Mouse (Mus musculus): ENCODE results near the gene H2-M5. TPM values are rescaled to one million over a fixed set of nuclear protein-coding genes. Genes with fewer than 3 reads are reported as not detected.

The H2-M5 gene
- polyA plus RNA-seq, 2 experiments, result 0.29 to 7.4 TPM

DNA sequence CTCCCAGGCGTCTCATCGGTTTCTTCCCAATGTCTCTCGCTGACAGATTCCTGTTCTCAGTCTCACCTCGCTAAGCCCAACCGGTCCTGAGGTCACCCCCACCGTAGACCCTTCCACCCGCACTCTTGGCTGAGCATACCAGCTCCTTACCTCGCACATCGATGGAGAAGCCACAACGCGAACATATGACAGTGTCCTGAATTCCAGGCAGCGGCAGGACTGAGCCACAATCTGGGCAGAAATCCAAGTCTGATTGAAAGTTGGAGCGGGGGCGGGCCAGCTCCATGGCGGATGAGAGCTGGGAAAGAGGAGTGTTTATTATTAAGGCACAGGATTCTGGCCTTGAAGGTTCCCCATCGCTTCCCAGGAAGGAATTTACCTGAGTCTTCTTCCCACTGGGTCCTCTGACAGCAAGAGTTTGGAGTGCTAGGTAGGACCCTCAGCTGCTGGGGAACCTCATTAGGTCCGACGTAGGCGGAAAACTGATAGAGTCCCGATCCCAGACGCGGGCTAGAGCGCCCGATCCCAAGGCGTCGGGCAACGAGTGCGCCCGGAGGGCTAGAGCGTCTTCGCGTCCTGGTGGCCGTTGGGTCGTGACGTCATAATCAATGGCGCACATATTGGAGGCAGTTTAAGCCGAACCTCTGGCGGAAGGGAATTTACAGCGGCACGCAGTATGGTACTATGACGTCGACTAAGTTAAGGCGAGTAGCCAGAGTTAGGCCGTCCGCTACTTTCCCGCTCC lies 31.2 kb downstream of the H2-M5 start, which contains the start of the genes Znrd1 and Znrd1as:
Gene Znrd1, minus strand, starts transcription at position 561 of the 745 bp plus-strand sequence.
Gene Znrd1as, plus strand, starts transcription at position 594 of the 745 bp plus-strand sequence.
- Histone ChIP-seq H3K9ac (ENCODE audit: low read depth, low read length, severe bottlenecking) (peak within 1 kb of the TSS; percentile 77), H3K4me1 (ENCODE audit: control insufficient read depth, insufficient read depth, low read length) (peaks cover 7% of the 10 kb centered on the region), H3K9me3 (ENCODE audit: control insufficient read depth, low read length) (no peaks in the 10 kb centered on the region), H3K27me3 (ENCODE audit: control insufficient read depth, insufficient read depth, low read length) (no peaks in the 10 kb centered on the region), H3K27ac (replicated peaks; ENCODE audit: low read depth, low read length) (peak within 1 kb of the TSS; percentile 82), H3K4me2 (replicated peaks; ENCODE audit: low read depth, low read length, severe bottlenecking) (peak within 1 kb of the TSS; percentile 72), H3K36me3 (ENCODE audit: control insufficient read depth, insufficient read depth, low read length) (peaks cover 19% of the 10 kb centered on the region; the same call in 1 of the 2 replicates), H3K4me3 (replicated peaks; ENCODE audit: low read length) (peak within 1 kb of the TSS; percentile 70)
- WGBS, result under 1% methylated on average over 46 of the region's 46 CpGs
- ATAC-seq (ENCODE audit: low FRiP score, low read depth) (peak; percentile 99), DNase-seq (ENCODE audit: low spot score) (peak; percentile 97)
- TF ChIP-seq POLR2A (IDR thresholded peaks at IDR 0.05; ENCODE audit: borderline replicate concordance, extremely low read depth, insufficient read depth, insufficient read length), result 0 out of 2 replicates have a peak, but pooled peaks have one; percentile 35

DNA sequence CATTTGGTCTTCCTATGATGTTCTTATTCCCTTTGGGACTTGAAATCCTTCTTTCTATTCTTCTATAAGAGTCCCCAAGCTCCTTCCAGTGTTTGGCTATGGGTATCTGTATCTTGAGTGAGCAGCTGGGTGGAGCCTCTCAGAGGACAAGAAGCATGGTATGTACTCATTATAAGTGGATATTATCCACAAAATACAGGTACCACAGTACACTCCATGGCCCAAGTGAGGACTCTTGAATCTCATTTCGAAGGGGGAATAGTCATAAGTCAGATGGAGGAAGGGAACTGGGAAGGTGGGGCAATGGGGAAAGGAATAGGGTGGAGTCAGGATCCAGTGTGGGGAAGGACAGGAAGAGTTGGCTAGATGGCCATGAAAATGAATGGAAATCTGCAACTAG lies 36.3 kb downstream of the H2-M5 start:
- ATAC-seq (ENCODE audit: low FRiP score, low read depth), result no peak
- Histone ChIP-seq H3K27me3 (ENCODE audit: control insufficient read depth, insufficient read depth, low read length) (no peaks in the 10 kb centered on the region), H3K27ac (replicated peaks; ENCODE audit: low read depth, low read length) (no peak overlapping the region), H3K9ac (ENCODE audit: low read depth, low read length, severe bottlenecking) (no peak overlapping the region), H3K4me1 (ENCODE audit: control insufficient read depth, insufficient read depth, low read length) (peaks cover 4% of the 10 kb centered on the region), H3K4me3 (replicated peaks; ENCODE audit: low read length) (no peak overlapping the region), H3K4me2 (replicated peaks; ENCODE audit: low read depth, low read length, severe bottlenecking) (no peak overlapping the region), H3K36me3 (ENCODE audit: control insufficient read depth, insufficient read depth, low read length) (peaks cover 30% of the 10 kb centered on the region), H3K9me3 (ENCODE audit: control insufficient read depth, low read length) (no peaks in the 10 kb centered on the region)
- no peak for TF ChIP-seq POLR2A (IDR thresholded peaks at IDR 0.05; ENCODE audit: borderline replicate concordance, extremely low read depth, insufficient read depth, insufficient read length)
- 86% methylated on average over 1 of the region's 1 CpGs for WGBS
- no peak for DNase-seq (ENCODE audit: low spot score)

GRCm38 (mm10) chr17:36952631-36953030 lies 36.7 kb downstream of the H2-M5 start:
- Histone ChIP-seq H3K4me3 (replicated peaks; ENCODE audit: low read length) (no peak overlapping the region), H3K27me3 (ENCODE audit: control insufficient read depth, insufficient read depth, low read length) (no peaks in the 10 kb centered on the region), H3K27ac (replicated peaks; ENCODE audit: low read depth, low read length) (no peak overlapping the region), H3K4me2 (replicated peaks; ENCODE audit: low read depth, low read length, severe bottlenecking) (no peak overlapping the region), H3K9me3 (ENCODE audit: control insufficient read depth, low read length) (no peaks in the 10 kb centered on the region), H3K36me3 (ENCODE audit: control insufficient read depth, insufficient read depth, low read length) (peaks cover 30% of the 10 kb centered on the region), H3K4me1 (ENCODE audit: control insufficient read depth, insufficient read depth, low read length) (peaks cover 4% of the 10 kb centered on the region), H3K9ac (ENCODE audit: low read depth, low read length, severe bottlenecking) (no peak overlapping the region)
- ATAC-seq (ENCODE audit: low FRiP score, low read depth) (no peak), DNase-seq (ENCODE audit: low spot score) (no peak)
- WGBS, result 92% methylated on average over 2 of the region's 2 CpGs
- no peak for TF ChIP-seq POLR2A (IDR thresholded peaks at IDR 0.05; ENCODE audit: borderline replicate concordance, extremely low read depth, insufficient read depth, insufficient read length)

DNA sequence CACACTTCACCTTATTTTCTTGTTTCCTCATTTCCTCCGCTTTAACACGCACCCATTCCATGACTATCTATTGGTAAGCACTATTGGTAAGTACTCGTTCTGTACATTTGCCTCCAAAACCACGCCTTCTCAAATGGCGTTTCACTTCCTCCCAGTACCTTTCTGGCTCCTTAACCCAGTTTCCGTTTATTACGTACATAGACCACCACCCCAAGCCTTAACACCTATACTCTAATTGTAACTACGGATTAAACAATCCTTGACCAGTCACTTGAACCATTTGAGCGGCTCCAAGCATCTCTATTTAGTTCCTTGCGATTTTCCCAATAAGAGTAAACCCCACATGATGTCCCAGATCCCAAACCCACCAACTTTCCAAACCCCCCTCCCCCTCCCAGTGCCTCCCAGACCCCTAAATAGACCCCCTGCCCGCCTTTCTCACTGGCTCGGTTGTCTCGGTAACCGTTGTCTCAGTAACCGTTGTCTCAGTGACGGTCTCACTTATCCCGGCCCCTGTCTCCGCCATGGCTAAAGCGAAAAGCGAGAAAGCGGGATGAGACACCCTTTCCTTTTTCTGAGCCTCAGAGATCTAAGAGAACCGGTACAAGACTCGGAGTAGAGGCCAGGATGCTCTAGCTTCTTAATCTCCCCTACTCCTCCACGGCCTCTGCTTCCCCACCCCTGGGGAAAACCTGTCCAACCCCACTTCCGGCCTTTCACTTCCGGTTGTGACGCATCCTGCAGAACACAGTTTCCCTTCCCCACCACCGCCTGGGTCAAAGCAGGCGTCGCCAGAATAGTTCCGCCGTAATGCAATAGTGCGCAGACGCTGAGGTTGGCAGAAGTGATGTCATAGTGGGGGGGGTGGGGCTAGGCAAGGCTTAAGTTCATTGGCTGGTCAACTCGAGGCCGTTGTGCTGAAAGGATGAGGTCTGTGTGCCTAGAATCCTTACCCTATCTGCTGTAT lies 38.1 kb downstream of the H2-M5 start, which contains the start of gene Ppp1r11:
Gene Ppp1r11, minus strand, starts transcription at position 761 of the 967 bp plus-strand sequence.
- ATAC-seq (ENCODE audit: low FRiP score, low read depth), result peak; percentile 97
- peak; percentile 98 for DNase-seq (ENCODE audit: low spot score)
- peak; percentile 59; the same call in 1 of the 2 replicates for TF ChIP-seq POLR2A (IDR thresholded peaks at IDR 0.05; ENCODE audit: borderline replicate concordance, extremely low read depth, insufficient read depth, insufficient read length)

GRCm38 (mm10) chr17:36949265-36949664 lies 40.1 kb downstream of the H2-M5 start:
- WGBS, result 91% methylated on average over 8 of the region's 8 CpGs

More for the DNA sequence above, 38.1 kb downstream of the H2-M5 start, which contains the start of gene Ppp1r11:
- H3K4me2 ChIP-seq (replicated peaks; ENCODE audit: low read depth, low read length, severe bottlenecking), result peak within 1 kb of the TSS; percentile 67
- H3K4me3 ChIP-seq (replicated peaks; ENCODE audit: low read length), result peak within 1 kb of the TSS; percentile 53
- peak within 1 kb of the TSS; percentile 53 for H3K27ac ChIP-seq (replicated peaks; ENCODE audit: low read depth, low read length)
- H3K27me3 ChIP-seq (ENCODE audit: control insufficient read depth, insufficient read depth, low read length), result peaks cover 1% of the 10 kb centered on the region; the same call in 1 of the 2 replicates
- peak within 1 kb of the TSS; percentile 58 for H3K9ac ChIP-seq (ENCODE audit: low read depth, low read length, severe bottlenecking)
- H3K36me3 ChIP-seq (ENCODE audit: control insufficient read depth, insufficient read depth, low read length), result peaks cover 23% of the 10 kb centered on the region
- peaks cover 4% of the 10 kb centered on the region for H3K4me1 ChIP-seq (ENCODE audit: control insufficient read depth, insufficient read depth, low read length)
- WGBS, result 3% methylated on average over 36 of the region's 36 CpGs
- no peaks in the 10 kb centered on the region for H3K9me3 ChIP-seq (ENCODE audit: control insufficient read depth, low read length)

More at GRCm38 (mm10) chr17:36949265-36949664, 40.1 kb downstream of the H2-M5 start:
- Histone ChIP-seq H3K4me3 (replicated peaks; ENCODE audit: low read length) (no peak overlapping the region), H3K27me3 (ENCODE audit: control insufficient read depth, insufficient read depth, low read length) (peaks cover 14% of the 10 kb centered on the region), H3K9ac (ENCODE audit: low read depth, low read length, severe bottlenecking) (no peak overlapping the region), H3K9me3 (ENCODE audit: control insufficient read depth, low read length) (no peaks in the 10 kb centered on the region), H3K4me2 (replicated peaks; ENCODE audit: low read depth, low read length, severe bottlenecking) (no peak overlapping the region), H3K36me3 (ENCODE audit: control insufficient read depth, insufficient read depth, low read length) (peaks cover 14% of the 10 kb centered on the region), H3K27ac (replicated peaks; ENCODE audit: low read depth, low read length) (no peak overlapping the region), H3K4me1 (ENCODE audit: control insufficient read depth, insufficient read depth, low read length) (peaks cover 4% of the 10 kb centered on the region)
- no peak for TF ChIP-seq POLR2A (IDR thresholded peaks at IDR 0.05; ENCODE audit: borderline replicate concordance, extremely low read depth, insufficient read depth, insufficient read length)
- ATAC-seq (ENCODE audit: low FRiP score, low read depth) (no peak), DNase-seq (ENCODE audit: low spot score) (no peak)

All from limb, embryonic 14.5 days (tissue).